Mouse (Mus musculus): ENCODE measurements around the gene Cfap45. TPM values are rescaled to one million over a fixed set of nuclear protein-coding genes. Genes with fewer than 3 reads are reported as not detected.

Cfap45 gene
- polyA plus RNA-seq (2015; fragmentation: Nextera tagmentation; extraction: Ambion mirVana), result 2.2 and 2.6 TPM in 2 replicates

DNA sequence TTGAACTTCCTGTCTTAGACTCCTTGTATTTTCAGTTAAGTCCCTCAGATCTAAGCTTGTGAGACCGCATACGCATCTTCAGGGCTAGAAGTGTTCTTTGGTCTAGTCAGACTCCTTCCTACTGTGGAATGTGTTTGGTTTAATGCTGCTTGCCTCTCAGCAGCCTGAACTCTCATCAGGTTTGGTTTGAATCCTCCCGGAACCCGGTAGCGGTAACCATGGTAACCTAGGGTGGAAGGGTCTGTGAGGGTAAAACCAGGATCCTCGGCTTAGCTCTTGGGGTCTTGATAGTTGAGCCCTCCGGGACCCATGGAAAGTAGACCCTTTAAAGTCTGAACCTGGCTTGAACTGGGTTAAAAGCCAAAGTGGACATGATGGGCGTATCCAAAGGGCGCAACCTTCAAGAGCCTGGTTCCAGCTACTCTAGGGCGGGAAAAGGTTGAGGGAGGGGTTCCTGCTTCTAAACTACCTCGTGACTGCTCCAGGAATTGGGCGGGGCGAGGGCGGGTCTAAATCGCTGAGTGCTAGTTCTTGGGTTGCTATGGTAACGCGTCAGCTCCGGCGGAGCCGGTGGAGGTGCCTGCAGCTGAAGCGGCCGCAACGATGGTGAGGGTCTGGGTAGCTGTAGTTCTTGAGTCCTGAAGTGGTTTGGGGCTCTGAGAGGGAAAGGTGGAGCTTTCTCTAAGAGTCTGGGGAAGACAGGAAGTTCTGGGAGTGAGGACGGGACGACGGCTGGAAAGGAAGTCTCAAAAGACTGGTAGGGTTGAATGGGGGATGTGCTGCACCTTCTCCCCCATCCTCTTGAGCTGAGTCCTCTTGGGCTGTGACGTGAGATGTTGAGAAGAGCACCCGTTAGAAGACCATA lies at the start of gene Cfap45:
TSS of gene Cfap45 (plus strand) at position 226 of the 865 bp plus-strand sequence.

DNA sequence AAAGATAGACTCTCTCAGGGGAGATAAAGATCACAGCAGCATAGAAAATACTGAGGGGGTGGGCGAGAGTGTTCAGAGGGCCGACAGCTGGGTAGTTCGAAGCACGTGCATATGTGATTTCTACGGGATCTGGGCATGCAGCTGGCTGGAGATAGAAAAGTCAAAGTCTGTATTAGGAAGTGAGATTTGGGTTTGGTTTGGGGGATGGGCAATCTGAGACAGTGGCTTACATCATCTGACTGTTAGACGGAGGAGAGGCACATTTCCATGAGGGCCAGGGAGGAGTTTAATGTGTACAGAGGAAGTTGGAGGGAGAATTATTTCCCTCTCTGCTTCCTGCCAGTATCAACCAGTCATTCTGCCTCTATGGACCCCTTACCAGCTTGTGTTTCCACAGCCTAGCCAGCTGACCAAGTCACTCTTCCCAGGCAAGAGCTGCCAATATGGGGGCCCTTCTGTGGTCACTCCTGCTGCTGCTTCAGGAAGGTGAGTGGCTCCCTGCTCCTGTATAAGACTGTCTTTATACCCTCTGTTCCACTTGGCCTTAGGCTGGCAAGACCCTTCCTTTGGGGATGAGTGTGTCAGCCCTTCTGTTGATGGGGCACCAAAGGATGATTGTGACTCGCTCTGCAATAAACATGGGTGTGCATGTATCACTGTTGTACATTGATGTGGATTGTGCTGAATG lies 45.4 kb upstream of the Cfap45 start, which contains the start of gene Slamf9:
TSS of gene Slamf9 (plus strand) at position 305 of the 688 bp plus-strand sequence.

DNA sequence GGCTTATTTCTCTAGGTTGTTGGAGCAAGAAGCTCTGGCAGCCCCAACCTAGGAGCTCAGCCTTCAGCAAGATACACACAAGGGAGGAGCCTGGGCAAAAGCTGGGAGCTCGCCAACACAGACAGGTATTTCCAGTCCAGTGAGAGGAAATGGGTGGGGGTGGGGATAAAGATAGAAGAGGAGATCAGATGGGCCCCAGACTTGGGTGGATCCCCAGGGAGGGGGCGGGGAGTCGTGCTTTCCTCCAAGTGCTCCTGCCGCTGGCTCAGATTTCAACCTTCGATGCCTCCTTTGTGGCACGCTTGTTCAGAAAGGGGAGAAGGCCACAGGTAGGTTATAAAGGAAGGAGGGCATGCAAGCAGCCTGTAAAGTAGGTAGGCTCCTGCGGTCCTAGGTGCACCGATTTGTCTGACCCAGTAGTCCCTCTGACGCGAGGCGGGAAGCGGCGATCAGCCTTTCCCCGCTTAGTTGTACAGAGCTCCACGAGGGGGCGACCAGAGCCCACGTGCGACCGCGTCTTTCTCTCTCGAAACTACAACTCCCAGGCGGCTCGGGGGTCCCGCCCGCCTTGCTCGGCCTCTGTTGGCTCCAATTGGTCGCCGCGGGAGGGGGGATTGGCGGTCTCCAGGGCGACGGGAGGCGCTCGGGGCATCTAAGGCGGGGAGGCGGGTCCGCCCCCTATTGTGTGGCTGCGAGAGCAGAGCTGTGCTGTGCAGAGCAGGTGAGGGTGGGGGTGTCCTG lies 38.9 kb upstream of the Cfap45 start, which contains the start of gene Igsf9:
TSS of gene Igsf9 (plus strand) at position 249 of the 741 bp plus-strand sequence.

DNA sequence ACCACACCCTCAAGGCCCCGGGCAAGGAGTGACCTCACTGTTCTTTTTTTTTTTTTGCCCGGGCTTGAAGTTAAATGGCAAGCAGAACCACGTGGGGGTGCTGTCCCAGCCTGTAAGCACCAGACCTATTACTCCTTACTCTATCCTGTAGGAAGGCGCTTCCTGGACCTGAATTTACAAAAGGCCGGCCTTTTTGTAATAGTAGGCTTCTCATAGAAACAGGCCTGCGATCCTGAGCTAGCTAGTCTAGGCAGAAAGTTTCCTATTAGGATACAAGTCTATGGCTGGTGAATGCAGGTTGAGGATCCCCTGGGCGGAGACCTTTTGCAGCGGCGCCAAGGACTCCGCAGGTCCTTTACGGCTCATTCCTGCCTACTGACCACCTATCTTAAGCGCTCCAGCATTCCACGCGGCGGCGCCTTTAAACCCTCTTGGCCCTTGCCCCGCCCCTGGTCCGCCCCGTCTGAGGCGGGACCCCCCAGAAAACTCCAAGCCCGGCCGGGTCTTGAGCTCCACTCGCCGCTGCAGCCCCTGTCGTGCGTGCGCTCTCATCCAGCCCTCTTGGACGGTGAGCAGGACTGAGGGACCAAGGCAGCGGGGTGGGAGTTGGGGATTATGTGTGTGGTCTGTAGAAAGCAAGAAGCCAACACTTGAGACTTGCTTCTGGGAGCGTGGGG lies 20.7 kb upstream of the Cfap45 start, which contains the start of gene Tagln2:
TSS of gene Tagln2 (plus strand) at position 283 of the 677 bp plus-strand sequence.

DNA sequence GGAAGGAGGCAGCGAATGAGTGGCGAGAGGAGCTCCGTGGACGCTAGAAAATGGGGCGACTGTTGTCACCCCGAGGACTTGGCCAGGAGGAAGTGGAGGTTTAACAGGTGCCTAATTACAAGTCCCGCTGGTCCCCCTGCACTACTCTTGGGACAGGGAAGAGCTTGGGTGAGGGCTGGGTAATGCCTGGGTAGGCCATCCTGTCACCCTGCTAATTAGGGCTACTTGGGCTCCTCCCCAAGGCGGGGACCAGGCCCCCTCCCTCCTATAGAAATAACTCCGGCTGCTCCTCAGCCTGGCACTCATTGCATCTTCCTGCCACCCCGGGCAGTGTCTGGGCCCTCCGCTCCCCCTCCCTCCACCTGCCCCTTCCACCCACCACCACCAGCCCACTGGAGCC lies 35.0 kb downstream of the Cfap45 start, which contains the start of gene Vsig8:
TSS of gene Vsig8 (plus strand) at position 301 of the 400 bp plus-strand sequence.

DNA sequence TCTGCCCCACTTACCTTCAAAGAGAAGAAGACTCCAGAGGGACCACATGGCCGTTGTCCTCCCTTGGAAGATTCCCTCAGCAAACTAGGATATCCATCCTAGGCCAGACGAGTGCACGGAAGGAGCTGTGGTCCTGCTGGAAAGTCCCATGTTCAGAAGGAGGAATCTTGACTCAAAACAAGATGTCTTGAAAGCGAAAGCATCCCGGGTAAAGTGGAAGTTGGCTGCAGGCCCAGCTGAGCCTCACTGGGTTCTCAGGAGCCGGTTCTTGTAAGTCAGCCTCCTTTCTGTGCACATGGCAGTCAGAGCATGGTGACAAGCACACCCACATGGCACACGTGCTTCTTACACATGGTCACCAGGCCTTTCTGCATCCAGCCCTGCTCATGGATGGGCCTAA lies 69.8 kb downstream of the Cfap45 start, which contains the start of gene Slamf8:
TSS of gene Slamf8 (minus strand) at position 184 of the 400 bp plus-strand sequence.

Other genes starting within 250 kb of the Cfap45 start
- 1.5 and 2.7 TPM in 2 replicates for gene Atp1a2, start 222.7 kb upstream of the Cfap45 start, polyA plus RNA-seq (2015; fragmentation: Nextera tagmentation; extraction: Ambion mirVana)
- 0.07 TPM in 1 of 2 replicates, not detected in the other for gene Kcnj9, start 191.5 kb upstream of the Cfap45 start, polyA plus RNA-seq (2015; fragmentation: Nextera tagmentation; extraction: Ambion mirVana)
- 0.28 and 0.35 TPM in 2 replicates for gene Kcnj10, start 179.6 kb upstream of the Cfap45 start, polyA plus RNA-seq (2015; fragmentation: Nextera tagmentation; extraction: Ambion mirVana)
- gene Pigm, start 144.3 kb upstream of the Cfap45 start, polyA plus RNA-seq (2015; fragmentation: Nextera tagmentation; extraction: Ambion mirVana), result 3.3 and 3.5 TPM in 2 replicates
- gene Slamf9, start 45.4 kb upstream of the Cfap45 start, polyA plus RNA-seq (2015; fragmentation: Nextera tagmentation; extraction: Ambion mirVana), result 1.2 and 1.3 TPM in 2 replicates
- gene Igsf9, start 39.0 kb upstream of the Cfap45 start, polyA plus RNA-seq (2015; fragmentation: Nextera tagmentation; extraction: Ambion mirVana), result 1.5 and 1.7 TPM in 2 replicates
- 162 and 194 TPM in 2 replicates for gene Tagln2, start 20.8 kb upstream of the Cfap45 start, polyA plus RNA-seq (2015; fragmentation: Nextera tagmentation; extraction: Ambion mirVana)
- gene Vsig8, start 35.1 kb downstream of the Cfap45 start, polyA plus RNA-seq (2015; fragmentation: Nextera tagmentation; extraction: Ambion mirVana), result 0.13 TPM in 1 of 2 replicates, not detected in the other
- gene Slamf8, start 69.8 kb downstream of the Cfap45 start, polyA plus RNA-seq (2015; fragmentation: Nextera tagmentation; extraction: Ambion mirVana), result 0.20 and 0.69 TPM in 2 replicates
- gene Fcrl6, start 81.8 kb downstream of the Cfap45 start, polyA plus RNA-seq (2015; fragmentation: Nextera tagmentation; extraction: Ambion mirVana), result 0.28 and 0.29 TPM in 2 replicates
- gene Dusp23, start 112.2 kb downstream of the Cfap45 start, polyA plus RNA-seq (2015; fragmentation: Nextera tagmentation; extraction: Ambion mirVana), result 5.5 and 8.1 TPM in 2 replicates
- gene Crp, start 177.3 kb downstream of the Cfap45 start, polyA plus RNA-seq (2015; fragmentation: Nextera tagmentation; extraction: Ambion mirVana), result 0.18 TPM in 1 of 2 replicates, not detected in the other